Mouse (Mus musculus) hindlimb bud, embryonic 11.5 days (tissue): ENCODE measurements around the gene Swap70.

ENCODE experiments used
- DNase-seq: peaks from one replicate; pipeline ENCODE4 v3.0.0-alpha.2; 2012; ENCODE audit warnings: low read depth, low spot score; ENCODE audit errors: extremely low spot score

The Swap70 gene

DNA sequence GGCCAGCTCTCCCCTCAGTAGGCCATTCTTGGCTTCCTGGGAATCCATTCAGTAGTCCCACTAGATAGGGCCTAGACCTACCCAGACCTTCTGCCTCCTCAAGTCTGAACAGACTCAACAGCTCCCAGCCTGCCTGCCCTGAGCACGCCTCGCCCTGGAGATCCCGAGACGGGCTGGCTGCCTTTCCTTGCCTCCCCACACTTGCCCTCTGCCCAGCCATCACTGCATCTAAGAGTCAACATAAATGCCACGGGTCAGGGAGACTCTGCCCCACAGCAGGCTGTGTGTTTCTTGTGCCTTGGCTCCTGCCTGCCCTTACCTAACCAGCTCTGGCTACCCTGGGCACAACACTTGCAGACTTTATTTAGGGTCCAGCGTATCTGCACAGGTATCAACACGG, 76.6 kb downstream of the Swap70 start:
- no peak for DNase-seq

DNA sequence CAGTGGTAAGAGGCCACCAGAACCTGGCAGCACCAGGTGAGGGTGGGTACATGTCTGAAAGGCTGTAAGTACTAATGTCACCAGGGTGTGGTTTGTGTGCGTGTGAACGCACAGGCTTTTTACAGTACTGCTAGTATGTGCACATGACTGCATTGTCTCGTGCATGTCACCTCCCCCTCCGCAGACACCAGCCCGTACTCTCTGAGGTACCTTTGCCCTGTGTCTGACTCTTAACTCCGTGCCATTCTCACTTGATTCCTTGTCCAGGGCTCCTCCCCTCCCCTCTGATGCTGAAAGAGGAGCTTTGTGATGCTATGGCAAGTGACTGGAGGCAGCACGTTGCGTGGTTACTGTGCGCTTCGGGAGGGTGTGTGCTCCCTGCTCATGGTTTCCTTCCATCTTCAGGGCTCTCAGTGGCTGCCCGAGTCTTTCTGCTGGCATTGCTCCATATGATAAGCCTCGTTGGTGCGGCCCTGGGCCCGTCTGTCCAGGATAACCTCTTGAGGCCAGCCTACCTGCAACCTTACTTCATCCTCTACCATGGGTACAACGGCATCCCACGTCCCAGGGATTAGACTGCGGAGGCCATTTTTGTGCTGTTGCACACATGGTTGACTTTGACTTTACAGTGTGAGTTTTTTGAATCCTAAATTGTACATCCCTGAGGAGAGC, 77.4 kb downstream of the Swap70 start:
- no peak for DNase-seq

DNA sequence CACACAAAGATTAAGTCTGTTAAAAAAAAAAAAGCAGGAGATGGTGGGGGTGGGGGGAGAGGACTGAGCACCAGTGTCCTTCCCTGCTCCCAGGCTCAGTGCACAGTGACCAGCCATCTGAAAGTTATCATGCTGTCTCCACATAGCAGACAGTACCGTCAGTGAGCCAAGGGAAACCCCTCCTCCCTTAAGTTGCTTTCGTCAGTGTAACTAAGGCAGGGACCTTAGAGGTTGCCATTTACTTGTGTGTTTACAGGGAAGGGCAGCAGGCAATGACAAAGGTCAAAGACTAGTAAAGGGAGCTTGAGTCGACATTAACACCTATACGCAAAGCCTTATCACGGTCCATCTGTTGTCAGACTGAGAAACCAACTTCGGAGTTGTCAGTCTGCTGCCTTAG, 81.4 kb downstream of the Swap70 start:
- DNase-seq, result no peak

DNA sequence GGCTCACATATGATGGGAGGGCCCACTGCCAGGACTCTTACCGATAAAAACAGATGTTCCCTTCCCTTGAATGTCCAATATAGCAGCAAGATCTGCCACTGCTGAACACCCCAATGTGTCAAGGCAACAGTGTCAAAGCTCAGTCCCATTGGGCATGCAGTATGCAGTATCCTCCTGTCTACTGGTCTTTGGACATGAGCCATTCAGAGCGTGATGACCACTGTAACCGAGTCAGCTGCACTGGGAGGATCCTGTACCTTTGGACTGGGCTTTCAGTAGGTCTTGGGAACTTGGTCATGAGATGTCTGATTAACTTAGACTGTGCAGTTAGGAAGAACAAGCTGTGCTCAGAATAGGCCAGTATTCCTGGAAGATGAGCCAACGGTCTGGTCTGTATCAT, 84.0 kb downstream of the Swap70 start:
- DNase-seq, result no peak

DNA sequence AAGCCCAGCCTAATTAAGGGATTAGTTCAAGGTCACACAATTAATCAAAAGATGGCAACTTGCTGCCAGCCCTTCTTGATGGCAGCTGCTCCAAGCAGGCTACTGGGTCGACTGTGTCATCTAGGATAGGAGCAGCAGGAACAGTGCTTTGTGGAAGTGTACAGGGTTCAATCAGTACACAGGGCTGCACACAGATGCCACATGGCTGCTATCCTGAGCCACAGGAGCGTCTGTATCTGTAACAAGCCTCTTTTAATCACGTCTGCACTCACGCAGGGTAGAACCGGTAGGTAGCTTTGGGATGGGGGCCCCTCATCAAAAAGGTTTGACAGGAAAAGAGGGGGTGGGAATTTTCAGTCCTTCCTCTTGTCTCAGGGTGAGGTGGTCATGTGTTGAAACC, 84.8 kb downstream of the Swap70 start:
- no peak for DNase-seq

DNA sequence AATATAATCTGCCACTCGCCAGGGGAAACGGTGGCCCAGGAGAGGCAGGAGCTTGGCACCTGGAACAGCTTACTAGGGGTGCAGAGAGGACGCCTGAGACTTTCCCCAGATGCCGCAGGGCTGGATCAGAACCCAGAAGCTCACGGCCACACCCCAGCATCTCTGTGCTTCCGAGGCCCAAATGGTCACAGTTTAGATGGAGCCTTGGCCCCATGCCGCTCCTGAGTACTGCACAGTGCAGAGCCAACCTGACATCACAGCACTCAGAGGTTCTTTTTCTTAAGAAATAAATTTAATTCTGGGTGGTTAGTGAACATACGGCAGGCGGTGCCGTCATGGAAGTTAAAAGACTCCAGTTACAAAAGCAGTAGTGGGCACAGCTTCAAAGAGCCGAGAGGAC, 86.2 kb downstream of the Swap70 start:
- no peak for DNase-seq

DNA sequence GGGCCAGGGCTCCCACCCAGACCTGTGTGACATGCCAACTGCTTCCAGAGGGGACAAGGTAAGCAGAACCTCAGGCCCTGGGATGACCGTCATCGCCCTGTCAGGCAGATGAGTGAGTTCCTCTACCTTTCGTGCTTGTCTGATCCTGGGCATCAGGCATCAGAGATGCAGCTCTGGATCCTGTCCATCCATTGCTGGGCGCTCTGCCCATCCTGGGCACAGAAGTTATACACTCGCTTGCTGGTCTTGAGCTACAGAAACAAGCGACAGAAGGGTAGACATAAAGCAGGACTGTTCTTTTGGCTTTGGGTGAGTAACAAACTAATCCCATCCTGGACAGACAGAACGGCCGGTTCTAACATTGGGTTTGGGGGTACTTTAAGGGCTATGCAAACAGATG, 87.7 kb downstream of the Swap70 start:
- DNase-seq, result no peak

DNA sequence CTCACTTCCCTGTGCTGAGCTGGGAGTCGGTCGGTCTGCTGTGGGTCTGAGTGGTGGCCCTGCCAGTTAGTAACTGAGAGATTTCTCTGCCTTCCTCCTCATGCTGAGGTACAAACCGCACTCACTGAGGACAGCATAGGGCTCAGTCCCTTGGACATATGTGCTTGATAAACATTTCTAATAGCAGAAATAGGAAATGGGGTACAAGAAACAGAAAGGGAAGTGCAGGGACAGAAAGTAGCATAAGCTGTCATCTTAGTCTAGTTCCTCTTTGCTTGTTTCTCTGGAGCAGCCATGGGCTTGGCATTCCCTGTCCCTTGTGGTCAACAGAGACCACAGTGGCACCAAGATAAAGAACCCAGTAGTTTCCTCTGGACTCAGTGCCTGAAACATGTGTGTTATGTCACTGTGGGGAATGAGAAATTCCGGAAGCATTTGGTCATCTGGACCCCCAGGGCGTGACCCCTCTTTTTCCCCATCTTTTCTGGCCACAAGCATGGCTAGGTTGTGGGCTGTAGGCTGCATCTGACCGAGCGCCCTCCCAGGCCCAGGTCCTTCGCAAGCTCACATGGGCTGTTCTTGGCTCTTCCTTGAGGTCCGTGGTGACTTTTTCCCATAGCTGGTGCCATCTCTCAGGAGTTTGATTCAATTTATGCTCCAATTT, 92.0 kb downstream of the Swap70 start:
- no peak for DNase-seq

DNA sequence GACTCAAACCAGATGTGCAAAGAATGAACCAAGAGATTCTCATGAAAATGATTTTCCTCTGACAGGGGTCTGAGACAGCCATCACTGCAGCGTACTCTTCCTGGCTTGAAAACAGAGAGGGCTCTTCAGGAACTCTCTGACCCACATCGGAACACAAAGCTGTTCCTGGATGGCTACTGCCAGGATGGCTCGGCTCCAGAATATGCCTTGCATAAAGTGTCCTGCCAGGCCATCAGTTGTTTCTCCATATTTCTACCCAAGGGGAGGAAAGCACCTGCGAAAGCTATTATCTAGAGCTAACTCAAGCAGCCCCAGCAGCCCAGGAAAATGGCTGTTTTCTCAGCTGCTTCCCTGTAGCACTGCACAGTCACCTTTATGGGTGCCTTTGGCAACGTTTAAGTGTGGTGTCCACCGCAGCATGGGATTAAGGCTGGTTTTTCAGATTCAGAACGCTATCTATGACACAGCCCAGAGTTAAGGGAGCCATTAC, 92.9 kb downstream of the Swap70 start:
- DNase-seq, result no peak

DNA sequence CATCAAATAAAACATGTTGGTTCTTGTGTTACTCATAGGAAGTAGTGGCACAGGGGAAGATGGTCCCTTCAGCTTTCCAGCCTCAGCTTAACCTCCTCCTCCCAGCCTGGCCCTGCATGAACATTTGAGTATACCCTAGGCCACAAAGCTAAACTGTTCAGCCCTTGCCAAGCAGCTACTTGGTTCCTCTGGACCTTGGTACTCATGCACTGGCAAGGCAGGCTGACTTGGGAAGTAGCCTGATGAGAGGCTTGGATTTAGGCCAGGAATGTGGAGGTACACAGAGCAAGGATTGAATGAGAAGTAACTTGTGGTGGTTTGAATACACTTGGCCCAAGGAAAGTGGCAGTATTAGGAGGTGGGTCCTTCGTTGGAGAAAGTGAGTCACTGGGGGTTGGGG, 93.8 kb downstream of the Swap70 start:
- no peak for DNase-seq

DNA sequence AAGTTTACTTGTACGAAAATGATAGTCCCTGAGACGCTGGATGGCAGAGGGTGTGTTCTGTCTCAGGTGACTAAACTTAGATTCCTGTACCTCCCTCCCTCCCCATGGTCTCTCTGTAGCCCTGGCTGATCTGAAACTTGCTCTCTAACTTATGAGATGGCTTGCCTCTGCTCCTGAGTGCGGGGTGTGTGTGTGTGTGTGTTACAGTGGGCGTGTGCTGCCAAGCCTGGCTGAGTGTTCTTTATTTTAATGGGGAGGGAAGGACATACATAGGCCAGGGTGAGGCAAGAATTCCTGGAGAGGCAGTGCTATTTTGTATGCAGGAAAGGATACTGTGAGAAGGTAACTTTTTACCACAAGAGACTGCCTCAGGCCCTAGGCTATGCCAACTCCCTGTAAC, 95.9 kb downstream of the Swap70 start:
- DNase-seq, result no peak

DNA sequence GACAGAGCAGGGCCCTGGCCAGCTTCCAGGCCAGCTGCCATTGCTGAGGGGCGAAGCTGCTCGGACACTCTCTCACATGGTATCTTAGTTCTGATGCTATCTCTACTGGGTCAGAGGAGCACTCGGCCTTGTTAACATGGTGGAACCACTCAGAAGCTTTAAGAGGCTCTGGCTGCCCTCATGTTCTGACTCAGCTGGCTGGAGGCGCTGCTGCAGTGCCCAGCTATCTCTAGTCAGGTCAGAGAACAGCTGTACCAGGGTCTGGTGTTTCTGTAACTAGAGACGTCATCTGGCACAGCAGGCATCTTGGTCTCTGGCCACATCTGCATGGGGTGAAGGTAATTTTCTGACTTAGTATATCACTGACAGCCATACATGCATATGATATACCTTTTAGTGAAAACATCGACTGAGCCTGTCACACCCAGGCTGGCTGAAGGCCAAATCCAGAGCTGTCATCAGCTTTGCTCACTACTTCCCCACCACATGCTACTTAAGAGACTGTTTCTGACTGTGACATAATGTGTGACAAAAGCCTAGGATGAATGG, 97.5 kb downstream of the Swap70 start:
- DNase-seq, result no peak

DNA sequence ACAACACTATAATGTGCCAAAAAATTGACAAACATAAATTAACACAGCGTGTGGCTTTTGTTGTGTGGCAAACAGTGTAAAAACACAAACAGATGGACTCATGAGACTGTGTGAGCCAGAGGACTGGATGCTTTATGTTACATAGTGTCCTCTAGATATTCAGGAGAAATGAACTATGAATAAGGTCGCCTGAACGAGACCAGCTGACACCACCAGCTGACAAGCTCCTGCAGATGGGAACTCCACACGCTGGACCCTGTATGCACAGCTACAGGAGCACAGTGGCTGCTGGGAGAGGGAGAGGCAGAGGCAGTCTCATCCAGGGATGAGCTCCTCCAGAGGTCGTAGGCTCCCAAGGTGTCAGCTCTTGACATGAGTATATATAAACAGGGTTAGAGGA, 99.6 kb downstream of the Swap70 start:
- no peak for DNase-seq

DNA sequence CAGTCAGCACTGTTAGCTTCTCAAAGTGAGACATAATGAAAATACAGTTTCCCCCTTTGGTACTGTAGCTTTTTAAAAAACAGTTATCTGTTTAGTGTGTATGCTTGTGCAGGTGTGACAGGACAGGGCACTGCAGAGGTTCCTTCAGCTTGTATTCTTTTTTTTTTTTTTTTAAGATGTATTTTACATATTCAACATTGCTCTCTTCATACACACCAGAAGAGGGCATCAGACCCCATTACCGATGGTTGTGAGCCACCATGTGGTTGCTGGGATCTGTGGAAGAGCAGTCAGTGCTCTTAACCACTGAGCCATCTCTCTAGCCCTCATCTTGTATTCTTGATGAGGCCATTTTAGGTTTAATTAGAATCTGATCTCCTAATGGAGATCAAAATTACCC, 103.3 kb downstream of the Swap70 start:
- DNase-seq, result no peak

DNA sequence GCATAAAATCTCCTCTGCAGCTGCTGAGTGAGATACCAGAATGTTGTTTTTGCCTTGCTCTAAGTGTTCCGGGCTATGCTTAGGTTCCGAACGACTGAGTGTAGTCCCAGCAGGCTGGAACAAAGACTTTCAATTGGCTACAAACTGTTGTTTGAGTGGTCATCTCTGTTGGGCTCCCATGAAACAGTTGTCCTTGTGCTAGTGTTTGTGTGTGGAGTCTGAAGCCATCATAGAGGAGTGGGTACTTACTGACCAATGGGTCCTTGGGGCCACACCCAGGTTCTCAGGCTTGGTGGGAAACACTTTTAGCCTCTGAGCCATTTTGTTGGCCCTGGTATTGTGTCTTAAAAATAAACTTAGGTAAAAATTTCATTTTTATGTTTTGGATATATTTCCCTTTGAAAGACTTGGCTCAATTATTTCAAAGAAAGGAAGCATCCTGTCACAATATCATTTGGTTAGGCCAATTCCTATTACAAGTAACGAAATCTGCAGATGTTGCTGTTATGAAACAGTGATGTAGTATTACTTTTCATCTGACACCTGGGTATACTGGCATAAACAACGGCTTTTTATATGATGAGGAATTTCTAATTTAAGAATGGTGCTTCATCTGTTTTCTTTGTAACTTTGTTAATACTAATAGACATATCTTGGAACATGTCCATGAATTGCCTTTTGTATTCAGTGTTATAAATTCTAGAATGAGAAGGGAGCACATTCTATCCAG, 104.0 kb downstream of the Swap70 start:
- no peak for DNase-seq
